Mouse (Mus musculus) C2C12 (cell line): Measurements from ENCODE around the gene Hcn2. TPM values are rescaled to one million over a fixed set of nuclear protein-coding genes. Genes with fewer than 3 reads are reported as not detected.
"Not testable (repeated sequence)": the region's sequence is repeated elsewhere in the genome, so short reads cannot be mapped to it uniquely, and the experiment has no call there.

Experiments used
- H3K27me3 ChIP-seq: one replicate; pipeline ENCODE4 v1.6.1; 2011; ENCODE audit not compliant: control insufficient read depth, insufficient read depth, insufficient read length
- H3K36me3 ChIP-seq: one replicate; pipeline ENCODE4 v1.6.1; 2011; ENCODE audit not compliant: control insufficient read depth, insufficient read depth
- H3K4me3 ChIP-seq: one replicate; pipeline ENCODE4 v1.5.1; 2011; ENCODE audit warnings: mild to moderate bottlenecking, control low read depth; ENCODE audit not compliant: poor library complexity, insufficient read depth, severe bottlenecking
- H3K79me2 ChIP-seq: one replicate; pipeline ENCODE4 v1.6.1; 2011; ENCODE audit not compliant: control insufficient read depth, insufficient read depth
- H3K79me3 ChIP-seq: one replicate; pipeline ENCODE4 v1.6.1; 2011; ENCODE audit warnings: low read depth, control low read depth
- H3ac ChIP-seq: one replicate; pipeline ENCODE3; 2011; ENCODE audit warnings: low read depth; ENCODE audit not compliant: control insufficient read depth, insufficient read length
- CEBPB ChIP-seq: IDR thresholded peaks from one replicate; pipeline ENCODE4 v1.6.1; 2011; ENCODE audit warnings: low read depth, mild to moderate bottlenecking, control low read depth, moderate library complexity
- CTCF ChIP-seq: IDR thresholded peaks from one replicate; pipeline ENCODE4 v1.5.1; 2011; ENCODE audit not compliant: control insufficient read depth, insufficient read depth, insufficient read length
- FOSL1 ChIP-seq: IDR thresholded peaks from one replicate; pipeline ENCODE4 v1.8.0; 2011; ENCODE audit warnings: mild to moderate bottlenecking, low read length; ENCODE audit not compliant: poor library complexity, insufficient read depth, severe bottlenecking
- MAX ChIP-seq: IDR thresholded peaks from one replicate; pipeline ENCODE4 v1.6.1; 2011; ENCODE audit warnings: mild to moderate bottlenecking, control low read depth
- MYOD1 ChIP-seq: IDR thresholded peaks from one replicate; pipeline ENCODE4 v1.6.1; 2011; ENCODE audit warnings: low read depth; ENCODE audit not compliant: control insufficient read depth, insufficient read length
- MYOG ChIP-seq: IDR thresholded peaks from one replicate; pipeline ENCODE4 v1.6.1; 2011; ENCODE audit not compliant: control insufficient read depth, insufficient read length; ENCODE audit errors: extremely low read depth
- USF1 ChIP-seq: IDR thresholded peaks from one replicate; pipeline ENCODE4 v1.6.1; 2011; ENCODE audit warnings: low read depth, mild to moderate bottlenecking, control low read depth, moderate library complexity
- polyA plus RNA-seq: library from polyadenylated mRNA; unstranded; fragments of >200 nt; fragmentation: generic; extraction: Trizol; gene quantifications from one replicate; pipeline ENCODE4 v1.2.1, GENCODE M21; 2012; ENCODE audit warnings: missing spikeins

The Hcn2 gene
- polyA plus RNA-seq, 1 experiment = 0.34 TPM

GRCm38 (mm10) chr10:79745898-79746773 lies 29.7 kb downstream of the Hcn2 start, which contains the start of gene Polrmt:
Gene Polrmt, minus strand, starts transcription at chr10:79746581.
- Histone ChIP-seq H3K79me2 (peaks cover 14% of the 10 kb centered on the region), H3K4me3 (peak within 1 kb of the TSS; percentile 43), H3K36me3 (peaks cover 27% of the 10 kb centered on the region), H3ac (peak within 1 kb of the TSS; percentile 79), H3K79me3 (peaks cover 7% of the 10 kb centered on the region), H3K27me3 (no peaks in the 10 kb centered on the region)
- TF ChIP-seq USF1 = no peak
- peak; percentile 61 for TF ChIP-seq MAX
- TF ChIP-seq FOSL1 = no peak
- TF ChIP-seq CTCF = no peak

- Histone ChIP-seq H3K79me2 (peaks cover 14% of the 10 kb centered on the region), H3K79me3 (peaks cover 7% of the 10 kb centered on the region), H3K4me3 (no peak overlapping the region), H3K27me3 (no peaks in the 10 kb centered on the region), H3ac (no peak overlapping the region), H3K36me3 (peaks cover 21% of the 10 kb centered on the region)
- no peak for TF ChIP-seq MYOD1
Measured at GRCm38 (mm10) chr10:79746774-79747151, 30.3 kb downstream of the Hcn2 start.

- no peak overlapping the region for H3ac ChIP-seq
- H3K4me3 ChIP-seq = no peak overlapping the region
- H3K27me3 ChIP-seq = no peaks in the 10 kb centered on the region
- peaks cover 7% of the 10 kb centered on the region for H3K79me3 ChIP-seq
- TF ChIP-seq MYOD1 (no peak), MAX (no peak), MYOG (no peak), FOSL1 (no peak), USF1 (no peak), CEBPB (no peak), CTCF (no peak)
- H3K36me3 ChIP-seq = peaks cover 10% of the 10 kb centered on the region
- H3K79me2 ChIP-seq = peaks cover 14% of the 10 kb centered on the region
Measured at GRCm38 (mm10) chr10:79748496-79748895, 32.1 kb downstream of the Hcn2 start.

GRCm38 (mm10) chr10:79754856-79755516 lies 38.6 kb downstream of the Hcn2 start, which contains the start of gene Fgf22:
Gene Fgf22, plus strand, starts transcription at chr10:79755076.
- TF ChIP-seq FOSL1 (no peak), MYOG (no peak), CTCF (no peak), USF1 (no peak)
- H3K4me3 ChIP-seq = no peak within 1 kb of the TSS
- peaks cover 37% of the 10 kb centered on the region for H3K36me3 ChIP-seq
- no peaks in the 10 kb centered on the region for H3K27me3 ChIP-seq
- H3K79me2 ChIP-seq = no peaks in the 10 kb centered on the region
- no peaks in the 10 kb centered on the region for H3K79me3 ChIP-seq
- H3ac ChIP-seq = no peak within 1 kb of the TSS

GRCm38 (mm10) chr10:79755854-79756253 lies 39.4 kb downstream of the Hcn2 start:
- TF ChIP-seq CEBPB (no peak), FOSL1 (no peak), USF1 (no peak), MAX (no peak), MYOG (no peak), MYOD1 (no peak), CTCF (no peak)
- peaks cover 46% of the 10 kb centered on the region for H3K36me3 ChIP-seq
- H3ac ChIP-seq = no peak overlapping the region
- no peak overlapping the region for H3K4me3 ChIP-seq
- peaks cover 4% of the 10 kb centered on the region for H3K79me2 ChIP-seq
- no peaks in the 10 kb centered on the region for H3K27me3 ChIP-seq
- no peaks in the 10 kb centered on the region for H3K79me3 ChIP-seq

GRCm38 (mm10) chr10:79756660-79757059 lies 40.2 kb downstream of the Hcn2 start:
- H3K36me3 ChIP-seq = peaks cover 54% of the 10 kb centered on the region

GRCm38 (mm10) chr10:79759675-79760074 lies 43.2 kb downstream of the Hcn2 start:
- peaks cover 81% of the 10 kb centered on the region for H3K36me3 ChIP-seq
- peaks cover 42% of the 10 kb centered on the region for H3K79me2 ChIP-seq
- not testable (repeated sequence) for H3ac ChIP-seq

More at GRCm38 (mm10) chr10:79756660-79757059, 40.2 kb downstream of the Hcn2 start:
- Histone ChIP-seq H3K27me3 (no peaks in the 10 kb centered on the region), H3ac (no peak overlapping the region), H3K79me2 (peaks cover 12% of the 10 kb centered on the region), H3K79me3 (no peaks in the 10 kb centered on the region), H3K4me3 (no peak overlapping the region)
- no peak for TF ChIP-seq CEBPB

More at GRCm38 (mm10) chr10:79759675-79760074, 43.2 kb downstream of the Hcn2 start:
- not testable (repeated sequence) for H3K4me3 ChIP-seq, H3K27me3 ChIP-seq
- H3K79me3 ChIP-seq = peaks cover 26% of the 10 kb centered on the region
